Mouse (Mus musculus) lung, adult 18-20 months (tissue): ENCODE results near the gene Coq9.
A peak's percentile ranks its signal among the peaks of the same experiment; 100 is the strongest.

ENCODE experiments used
- DNase-seq, 2 experiments: peaks; one replicate each; pipeline ENCODE4 v3.0.0; 2022; ENCODE audit warnings: mixed read lengths in 2 of 2

The Coq9 gene

DNA sequence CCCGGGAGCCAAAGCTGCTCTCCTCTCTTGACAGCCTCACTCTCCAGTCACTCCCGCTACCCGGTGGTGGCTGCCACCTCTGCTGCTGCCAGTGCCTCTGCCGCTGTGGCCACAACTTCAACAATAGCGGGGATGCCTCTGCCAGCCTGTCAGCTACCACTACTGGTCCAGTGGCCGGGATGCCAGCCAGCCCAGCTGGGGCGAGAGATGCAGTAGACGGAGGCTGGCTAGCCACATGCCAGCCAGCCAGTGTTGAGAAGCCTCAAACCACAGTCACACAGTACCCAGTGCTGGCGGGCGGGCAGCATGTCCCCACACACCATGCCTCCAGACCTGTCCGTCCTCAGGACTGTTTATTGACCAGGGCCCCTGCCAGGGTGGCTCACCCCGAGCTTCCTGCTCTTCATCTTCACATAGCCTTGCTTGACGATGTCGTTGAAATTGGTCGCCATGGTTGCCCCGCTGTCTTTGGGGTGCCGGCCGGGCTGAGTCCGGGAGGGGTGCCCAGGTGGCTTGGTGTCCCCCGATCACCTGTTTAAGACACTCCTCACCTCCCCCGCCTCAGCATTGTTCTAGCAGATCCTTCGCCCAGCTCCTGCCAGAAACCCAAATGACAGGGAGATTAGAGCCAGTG, 32.5 kb downstream of the Coq9 start:
- DNase-seq, result peak; percentile 16 to 25

DNA sequence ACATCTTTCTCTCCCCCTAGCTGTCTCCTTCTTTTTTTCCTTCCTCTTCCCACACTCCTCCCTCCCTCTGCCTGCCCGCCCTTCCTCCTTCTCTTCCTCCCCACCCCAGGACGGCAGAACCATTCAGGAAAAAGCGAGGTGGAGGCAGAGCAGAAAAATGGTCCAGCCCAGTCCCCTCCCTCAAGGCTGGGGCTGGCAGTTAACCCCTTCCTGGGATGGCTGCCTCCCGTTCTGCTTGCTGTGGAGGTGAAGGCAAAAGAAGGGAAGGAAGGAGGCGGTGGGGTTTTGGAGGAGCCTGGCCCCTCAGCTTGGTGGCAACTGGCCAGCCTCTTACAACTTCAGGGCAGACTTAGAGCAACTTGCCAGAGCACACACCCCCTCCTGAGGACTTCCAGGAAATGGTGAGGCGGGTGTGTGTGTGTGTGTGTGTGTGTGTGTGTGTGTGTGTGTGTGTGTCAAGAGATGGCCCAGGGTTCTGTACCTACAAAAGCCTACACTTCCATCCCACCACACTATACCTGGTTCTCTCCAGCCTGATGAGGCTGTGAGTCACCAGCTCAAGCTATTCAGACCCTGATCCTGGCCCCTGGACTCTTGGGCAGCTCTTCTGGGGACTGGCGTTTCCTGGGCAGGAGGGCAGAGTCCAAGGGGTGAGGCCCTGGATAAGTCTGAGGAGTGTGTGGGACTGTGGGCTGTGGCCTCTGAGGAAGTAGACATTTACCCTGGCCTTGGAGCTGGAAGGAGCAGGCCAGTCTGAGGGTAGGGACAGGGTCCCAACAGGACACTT, 33.2 kb downstream of the Coq9 start:
- peak; percentile 82 to 83 for DNase-seq

DNA sequence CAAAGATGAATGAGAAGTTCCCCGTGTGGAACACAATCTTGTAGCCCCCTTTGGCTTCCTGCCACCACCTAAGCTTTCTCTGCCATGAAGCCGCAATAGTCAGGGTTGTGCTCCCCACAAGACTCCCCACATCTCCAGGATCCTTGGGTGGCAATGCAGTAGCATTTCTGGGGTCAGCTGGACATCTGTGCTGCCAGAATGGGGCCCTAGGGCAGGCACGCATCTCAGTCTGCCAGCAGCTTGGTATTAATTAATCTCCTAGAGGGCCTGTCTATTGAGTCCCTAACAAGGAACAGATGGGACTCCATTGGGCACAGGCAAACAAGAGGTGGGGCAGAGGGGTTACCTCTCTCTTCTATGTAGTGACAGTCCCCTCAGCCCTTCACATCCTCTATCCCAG, 34.0 kb downstream of the Coq9 start:
- no peak for DNase-seq

DNA sequence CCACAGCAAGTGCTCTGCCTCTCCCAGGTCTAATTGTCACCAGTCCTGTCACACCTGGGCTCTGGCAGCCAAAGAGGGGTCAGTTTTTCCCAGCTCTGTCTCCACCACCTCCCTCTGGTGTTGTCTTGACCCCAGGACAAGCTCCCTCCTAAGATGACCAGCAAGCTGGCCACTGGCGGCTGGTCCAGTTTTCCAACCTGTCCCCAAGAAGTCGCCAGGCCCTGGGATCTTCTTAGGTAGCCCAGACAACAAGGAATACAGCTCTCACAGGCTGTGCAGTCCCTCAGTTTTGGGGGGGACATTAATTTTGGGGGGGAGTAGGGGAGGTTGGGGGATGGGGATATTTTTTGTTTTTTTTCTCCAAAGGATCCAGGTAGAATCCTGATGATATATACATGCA, 34.5 kb downstream of the Coq9 start:
- no peak for DNase-seq

DNA sequence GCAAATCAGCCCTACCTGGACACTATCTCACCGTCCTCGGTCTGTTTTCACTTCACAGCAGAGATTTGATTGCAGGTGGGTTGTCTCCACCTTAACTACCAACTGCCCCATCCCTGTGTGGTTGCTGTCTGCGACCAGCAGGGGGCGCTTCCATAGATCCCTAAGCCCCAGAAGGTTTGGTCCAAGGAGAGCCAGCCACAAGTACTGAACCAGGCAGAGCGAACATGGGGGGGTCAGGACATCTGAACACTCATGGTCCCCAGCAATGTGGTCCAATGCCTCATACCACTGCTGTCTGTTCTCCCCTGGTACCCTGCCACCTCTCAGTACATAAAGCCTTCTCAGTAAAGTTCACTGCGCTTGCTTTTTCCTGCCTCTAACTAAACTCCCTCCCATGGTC, 36.2 kb downstream of the Coq9 start:
- DNase-seq, result peak; percentile 71 to 75

DNA sequence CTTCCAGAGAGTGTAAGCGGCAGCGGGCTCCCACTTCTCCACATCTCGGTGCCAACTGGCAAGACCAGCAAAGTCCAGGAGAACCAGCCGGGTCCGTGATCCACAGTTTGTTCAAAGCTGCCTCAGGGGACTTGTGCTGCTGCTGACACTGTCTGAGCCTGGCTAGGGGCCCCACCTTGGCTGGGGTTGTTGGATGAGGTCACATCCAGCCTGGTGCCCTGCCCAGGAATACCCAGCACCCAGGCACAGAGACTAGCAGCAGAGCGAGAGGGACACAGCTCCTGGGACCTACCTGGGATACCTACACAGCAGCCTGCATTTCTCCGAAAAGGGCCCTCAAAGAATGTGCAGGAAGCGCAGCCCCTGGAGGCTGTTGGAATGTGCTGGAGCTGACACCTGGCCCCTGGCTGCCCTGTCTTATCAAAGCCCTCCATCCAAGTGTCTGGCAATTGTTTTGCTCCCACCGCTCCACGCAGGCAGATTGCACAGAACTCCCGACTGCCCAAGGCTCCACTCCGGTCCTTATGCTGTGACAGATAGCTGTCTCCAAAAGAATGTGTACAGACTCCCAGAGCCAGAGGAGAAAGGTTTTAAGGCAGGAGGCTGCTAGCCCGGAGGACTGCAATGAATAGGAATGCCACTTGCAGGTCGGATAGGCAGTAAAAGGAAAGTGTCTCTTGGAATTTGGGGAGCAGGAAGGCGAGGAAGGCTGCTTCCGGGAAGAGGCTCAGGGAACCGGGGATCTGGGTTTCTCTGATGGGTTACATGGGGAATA, 37.2 kb downstream of the Coq9 start:
- peak; percentile 45 to 49 for DNase-seq

DNA sequence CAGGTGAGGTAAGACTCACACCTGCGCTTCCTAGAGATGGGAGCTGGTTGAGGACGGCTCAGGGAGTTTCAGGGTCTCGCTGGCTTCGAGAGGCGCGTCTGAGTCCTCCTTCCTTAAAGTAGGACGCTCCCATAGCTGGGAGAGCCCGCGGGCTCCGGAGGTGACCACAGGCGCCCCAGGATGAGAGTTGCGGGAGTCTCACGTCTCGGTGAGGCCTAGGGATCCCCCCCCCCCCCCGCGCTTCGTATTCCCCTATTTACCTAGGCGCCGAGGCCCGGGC, 37.7 kb downstream of the Coq9 start:
- peak in 1 of 2 experiments; percentile 14 for DNase-seq

DNA sequence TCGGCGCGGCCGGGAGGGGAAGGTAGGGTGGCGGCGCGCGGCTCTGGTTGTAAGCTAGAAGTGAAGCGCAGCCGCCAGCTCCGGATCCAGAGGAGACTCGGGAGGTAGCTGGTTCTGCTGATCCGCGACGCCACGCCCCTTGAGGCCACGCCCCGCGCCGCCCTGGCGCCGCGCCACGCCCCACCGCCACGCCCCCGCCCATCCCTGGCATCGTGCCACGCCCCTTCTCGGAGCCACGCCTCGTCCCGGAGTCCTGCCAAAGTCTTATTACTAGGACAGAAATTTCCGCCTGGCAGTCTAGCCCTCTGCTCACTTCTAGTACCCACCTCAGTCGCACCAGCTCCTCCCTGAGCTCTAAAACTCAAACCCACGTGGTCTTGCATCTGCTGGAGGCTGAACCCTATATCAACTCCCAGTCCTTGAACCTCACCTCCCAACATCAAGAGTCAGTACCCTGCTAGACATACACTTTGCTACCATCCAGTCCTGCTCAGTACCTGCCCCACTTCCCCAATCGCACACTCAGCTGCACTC, 38.1 kb downstream of the Coq9 start, which contains the start of gene Dok4:
Gene Dok4, minus strand, starts transcription at position 134 of the 534 bp plus-strand sequence.
- peak; percentile 89 to 90 for DNase-seq

DNA sequence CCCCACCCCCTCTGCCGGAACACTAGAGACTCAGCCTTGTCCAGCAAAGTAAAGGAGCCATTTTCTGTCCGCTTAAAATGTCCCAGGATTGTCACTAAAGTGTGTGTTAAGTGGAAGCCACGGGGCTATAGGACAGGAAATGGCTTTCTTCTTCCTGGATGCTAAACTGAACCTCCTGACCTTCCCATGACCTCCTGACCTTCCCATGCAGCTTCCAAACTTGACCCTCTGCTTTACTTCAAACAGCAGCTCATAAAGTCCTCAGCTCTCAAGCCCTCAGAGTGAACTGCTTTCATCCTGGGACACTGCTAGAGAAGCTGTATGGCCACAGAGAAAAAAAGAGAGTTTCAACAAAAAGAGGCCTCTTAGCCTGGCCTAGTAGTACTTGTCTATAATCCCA, 38.7 kb downstream of the Coq9 start:
- DNase-seq, result no peak

DNA sequence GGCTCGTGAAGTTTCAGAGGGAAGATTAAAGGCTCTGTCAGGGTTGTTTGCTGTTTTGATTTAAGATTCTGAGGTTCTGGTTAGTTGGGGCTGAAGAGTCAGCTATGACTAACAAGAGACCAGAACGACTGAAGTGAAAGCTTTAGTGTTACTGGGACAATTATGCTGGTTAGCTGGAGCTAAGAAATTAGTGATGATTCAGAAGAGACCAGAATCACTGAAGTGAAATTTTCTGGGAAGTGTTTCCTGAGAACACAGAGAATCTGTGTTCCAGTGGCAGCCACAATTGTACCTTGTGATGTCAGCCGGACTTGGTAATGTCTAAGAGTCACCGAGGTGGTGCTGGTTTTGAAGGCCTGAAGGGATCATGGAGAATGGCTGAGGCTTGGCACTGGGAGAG, 42.6 kb downstream of the Coq9 start:
- DNase-seq, result no peak

DNA sequence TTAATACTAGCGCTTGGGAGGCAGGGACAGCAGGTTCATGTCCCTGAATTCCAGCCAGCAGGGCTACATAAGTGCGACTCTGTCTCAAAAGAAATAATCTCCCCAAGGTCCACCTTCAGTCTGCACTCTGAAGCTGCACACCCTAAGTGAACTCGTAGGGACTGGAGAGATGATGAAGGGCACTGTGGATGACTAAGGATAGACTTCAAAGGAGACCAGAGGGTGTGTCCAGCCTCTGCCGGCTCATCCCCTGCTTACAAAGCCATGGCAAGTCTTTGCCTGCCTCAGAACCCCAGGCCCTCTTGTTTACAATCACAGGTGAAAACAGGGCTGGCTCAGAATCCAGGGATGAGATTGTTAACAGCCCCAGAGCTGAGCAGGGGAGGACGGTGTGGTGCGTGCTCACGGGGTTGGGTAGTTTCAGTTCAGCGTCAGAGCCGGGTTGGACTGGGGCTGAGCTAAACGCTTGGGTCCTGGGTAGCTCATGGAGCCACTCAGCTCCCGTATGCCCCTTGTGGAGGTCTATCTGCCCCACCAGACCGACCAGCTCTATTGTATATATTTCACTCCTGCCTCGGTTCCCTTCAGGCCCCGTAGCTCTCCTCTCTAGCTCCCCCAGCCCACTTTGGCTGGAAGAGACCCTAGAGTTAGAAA, 50.4 kb downstream of the Coq9 start:
- no peak for DNase-seq

DNA sequence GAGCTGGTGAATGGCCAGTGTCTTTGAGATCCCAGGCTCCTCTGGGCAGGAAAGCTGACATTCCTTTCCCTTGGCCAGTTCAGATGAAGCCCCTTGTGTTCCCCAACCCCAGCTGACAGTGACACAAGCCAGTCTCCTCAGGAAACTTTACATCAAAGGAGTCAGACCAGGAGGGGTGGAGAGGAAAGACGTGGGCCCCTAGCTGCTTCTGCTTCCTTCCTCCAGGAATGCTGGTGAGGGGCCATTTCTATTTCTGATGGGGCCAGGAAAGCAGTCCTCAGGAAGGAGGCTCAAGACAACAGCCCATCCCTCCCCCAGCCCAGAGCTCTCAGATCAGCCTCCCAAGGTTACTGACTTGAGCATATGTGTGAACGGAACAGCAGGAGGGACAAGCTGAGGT, 54.8 kb downstream of the Coq9 start:
- no peak for DNase-seq

DNA sequence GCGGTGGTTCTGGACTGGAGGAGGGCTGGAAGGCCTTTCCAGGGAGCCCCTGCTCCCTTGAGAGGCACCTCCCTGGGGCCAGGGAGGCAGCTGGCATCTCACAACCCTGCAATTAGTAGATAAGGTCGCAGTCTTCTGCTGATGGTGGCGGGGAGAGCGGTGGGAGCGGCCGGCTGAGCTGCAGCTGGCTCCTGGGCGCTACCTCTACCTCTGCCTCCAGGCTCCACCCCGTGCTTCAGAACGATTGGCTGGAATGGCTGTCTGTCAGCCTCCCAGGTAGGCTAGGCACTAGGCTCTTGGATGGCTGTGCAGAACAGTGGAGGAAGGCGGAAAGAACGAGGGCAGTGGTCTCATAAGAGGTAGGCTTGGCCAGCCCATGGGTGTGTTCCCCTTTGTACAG, 61.1 kb downstream of the Coq9 start:
- peak; percentile 64 to 76 for DNase-seq

DNA sequence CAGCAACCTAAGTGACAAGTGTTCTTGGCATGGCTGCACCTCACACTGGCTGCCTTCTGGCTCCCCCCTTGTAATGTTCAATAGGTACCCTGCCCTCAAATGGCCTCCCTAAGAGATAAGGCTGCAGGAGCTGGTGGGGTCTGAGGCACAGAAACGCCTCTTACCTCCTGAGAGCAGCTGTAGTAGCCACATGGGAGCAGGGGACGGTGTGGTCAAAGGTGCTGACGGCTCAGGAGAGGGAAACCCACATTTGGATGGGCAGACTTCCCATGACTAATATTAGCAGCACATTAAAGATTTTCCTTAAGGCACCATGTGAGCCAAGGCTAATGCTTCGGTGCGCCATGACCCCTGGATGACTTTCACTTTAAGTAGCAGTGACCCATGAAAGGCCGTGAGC, 62.5 kb downstream of the Coq9 start:
- no peak for DNase-seq

DNA sequence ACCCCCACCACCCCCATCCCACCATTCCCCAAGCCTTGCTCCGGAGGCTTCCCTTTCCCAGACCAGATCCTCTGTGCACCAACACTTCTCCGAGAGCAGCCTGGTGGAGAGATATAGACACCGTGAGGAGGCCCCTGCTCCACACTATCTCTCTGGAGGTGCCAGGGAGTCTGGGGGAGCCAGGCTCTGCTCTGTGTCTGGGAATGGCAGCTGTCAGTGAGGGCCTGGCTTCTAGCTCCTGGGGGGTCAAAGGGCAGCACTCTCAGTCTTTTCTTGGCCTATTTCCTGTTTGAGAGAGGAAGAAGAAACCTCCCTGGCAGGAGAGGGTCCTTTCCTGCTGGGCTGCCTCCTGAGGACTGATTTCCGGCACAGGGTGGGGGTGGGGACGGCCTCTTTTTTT, 62.9 kb downstream of the Coq9 start:
- peak in 1 of 2 experiments; percentile 20 for DNase-seq

DNA sequence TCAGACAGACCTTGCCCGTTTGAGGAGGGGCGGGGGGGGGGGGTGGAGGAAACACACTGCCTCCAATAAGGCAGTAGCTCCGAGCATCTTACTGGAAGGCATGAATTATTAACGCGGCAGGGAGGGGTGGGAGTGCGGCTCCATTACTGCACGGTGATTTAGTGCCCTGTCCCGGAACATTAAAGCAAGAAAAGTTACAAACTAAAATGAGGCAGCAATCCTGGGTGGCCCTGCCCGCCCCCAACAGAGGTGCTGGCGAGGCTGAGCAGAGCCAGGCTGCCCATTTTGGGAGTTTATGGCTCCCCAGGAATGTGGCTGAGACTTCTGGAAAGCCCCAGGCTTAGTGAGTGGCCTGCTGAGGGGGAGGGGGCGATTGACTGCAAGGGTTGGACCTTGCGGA, 65.6 kb downstream of the Coq9 start:
- no peak for DNase-seq
